Mouse (Mus musculus) forebrain, embryonic 16.5 days (tissue): ENCODE measurements around the gene Hmgcl. TPM values are rescaled to one million over a fixed set of nuclear protein-coding genes. Genes with fewer than 3 reads are reported as not detected.

ENCODE experiments used
- ATAC-seq: fragments of 200-750 bp; cut with Nextera tagmentation; 2 replicates; pipeline ENCODE4 v1.8.0; 2017; ENCODE audit warnings: mild to moderate bottlenecking, moderate library complexity
- H3K27ac ChIP-seq: fragments of 300-500 bp; sonication (generic); 2 replicates; pipeline ENCODE4 v1.5.1; 2014; ENCODE audit warnings: low read length, control low read depth
- H3K27me3 ChIP-seq: fragments of 300-500 bp; sonication (generic); replicated peaks from 2 replicates; pipeline ENCODE4 v1.6.1; 2014; ENCODE audit warnings: low read length; ENCODE audit not compliant: control insufficient read depth, insufficient read depth
- H3K36me3 ChIP-seq: fragments of 300-500 bp; sonication (generic); 2 replicates; pipeline ENCODE4 v1.6.1; 2014; ENCODE audit not compliant: control insufficient read depth, insufficient read depth
- H3K4me1 ChIP-seq: fragments of 300-500 bp; sonication (generic); replicated peaks from 2 replicates; pipeline ENCODE4 v1.6.1; 2014; ENCODE audit warnings: low read length; ENCODE audit not compliant: control insufficient read depth, insufficient read depth
- H3K4me2 ChIP-seq: fragments of 300-500 bp; sonication (generic); 2 replicates; pipeline ENCODE4 v1.6.1; 2014; ENCODE audit warnings: mild to moderate bottlenecking, low read length, control low read depth
- H3K4me3 ChIP-seq: fragments of 300-500 bp; sonication (generic); replicated peaks from 2 replicates; pipeline ENCODE4 v1.5.1; 2014; ENCODE audit warnings: mild to moderate bottlenecking, low read length, control low read depth
- H3K9ac ChIP-seq: fragments of 300-500 bp; sonication (generic); replicated peaks from 2 replicates; pipeline ENCODE4 v1.6.1; 2014; ENCODE audit warnings: low read depth, low read length, control low read depth
- H3K9me3 ChIP-seq: fragments of 300-500 bp; sonication (generic); 2 replicates; pipeline ENCODE4 v1.6.1; 2016; ENCODE audit warnings: low read length; ENCODE audit not compliant: control insufficient read depth
- WGBS: fragments of 180-500 bp; shearing (Covaris S2); extraction: QIAGEN DNeasy Blood & Tissue Kit; methylation state at CpG from one replicate; pipeline ENCODE4 v1.1.7; 2014; 5-methylcytosine and 5-hydroxymethylcytosine counted together
- polyA plus RNA-seq: library from polyadenylated mRNA; unstranded; fragments of >200 nt; fragmentation: Nextera tagmentation; extraction: Ambion mirVana; gene quantifications from 2 replicates; pipeline ENCODE4 v1.2.1, GENCODE M21; 2015

Hmgcl gene
- polyA plus RNA-seq, 1 experiment from 2014 or later, result 67.9 TPM

DNA sequence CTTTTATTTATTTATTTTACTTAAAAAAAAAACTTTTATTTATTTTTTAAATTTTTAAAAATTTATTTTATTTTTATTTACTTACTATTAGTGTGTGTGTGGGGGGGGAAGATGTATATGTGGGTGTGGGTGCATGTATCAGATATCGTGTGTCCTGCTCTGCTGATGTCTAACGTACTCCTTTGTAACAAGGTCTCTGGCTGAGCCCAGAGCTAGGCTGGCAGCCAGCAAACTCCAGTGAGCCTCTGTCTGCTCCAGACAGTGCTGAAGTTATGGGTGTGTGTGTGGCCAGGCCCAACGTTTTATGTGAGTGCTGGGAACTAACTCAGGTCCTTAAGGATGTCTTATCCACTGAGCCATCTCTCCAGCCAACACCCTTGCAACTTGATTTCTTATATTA, 34.1 kb upstream of the Hmgcl start:
- ATAC-seq, result no peak
- Histone ChIP-seq H3K27me3 (no peaks in the 10 kb centered on the region), H3K27ac (no peak overlapping the region), H3K9ac (no peak overlapping the region), H3K4me3 (no peak overlapping the region), H3K4me2 (no peak overlapping the region), H3K4me1 (peaks cover 4% of the 10 kb centered on the region; the same call in 1 of the 2 replicates), H3K9me3 (no peaks in the 10 kb centered on the region), H3K36me3 (no peaks in the 10 kb centered on the region)
- 41% methylated on average over 3 of the region's 3 CpGs for WGBS

DNA sequence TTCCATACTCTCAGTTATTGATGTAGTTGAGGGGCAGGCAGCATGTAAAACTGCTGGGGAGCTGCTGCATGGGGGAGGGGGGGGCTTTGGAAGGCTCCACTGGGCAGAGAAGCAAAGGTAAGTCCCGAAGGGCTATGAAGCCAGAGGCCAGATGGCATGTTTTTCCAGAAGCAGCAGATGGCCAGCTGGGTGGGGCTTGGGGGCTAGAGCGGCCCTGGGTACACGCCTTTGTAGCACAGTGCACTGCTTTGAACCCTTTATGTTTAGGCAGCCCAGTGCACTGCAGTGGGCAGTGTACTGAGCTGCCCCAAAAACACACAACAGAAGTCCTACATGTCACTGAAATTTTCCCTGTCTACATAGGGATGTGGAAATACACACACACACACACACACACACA, 33.4 kb upstream of the Hmgcl start:
- H3K4me1 ChIP-seq, result peaks cover 4% of the 10 kb centered on the region; the same call in 1 of the 2 replicates
- H3K27ac ChIP-seq, result no peak overlapping the region
- no peak overlapping the region for H3K9ac ChIP-seq
- no peaks in the 10 kb centered on the region for H3K36me3 ChIP-seq
- WGBS, result 44% methylated on average over 3 of the region's 3 CpGs
- no peaks in the 10 kb centered on the region for H3K9me3 ChIP-seq
- no peak overlapping the region for H3K4me2 ChIP-seq
- H3K27me3 ChIP-seq, result no peaks in the 10 kb centered on the region
- H3K4me3 ChIP-seq, result no peak overlapping the region
- ATAC-seq, result peak; percentile 57; the same call in 1 of the 2 replicates

- Histone ChIP-seq H3K36me3 (no peaks in the 10 kb centered on the region), H3K4me2 (no peak overlapping the region), H3K9ac (no peak overlapping the region), H3K9me3 (no peaks in the 10 kb centered on the region), H3K4me1 (peaks cover 4% of the 10 kb centered on the region; the same call in 1 of the 2 replicates), H3K4me3 (no peak overlapping the region), H3K27ac (no peak overlapping the region), H3K27me3 (no peaks in the 10 kb centered on the region)
- 85% methylated on average over 4 of the region's 4 CpGs for whole genome bisulfite sequencing
- ATAC-seq, result no peak
Observed at GRCm38 (mm10) chr4:135913433-135913832, 32.8 kb upstream of the Hmgcl start.

GRCm38 (mm10) chr4:135918635-135919279, 27.5 kb upstream of the Hmgcl start:
- Histone ChIP-seq H3K36me3 (no peaks in the 10 kb centered on the region; the same call in 1 of the 2 replicates), H3K4me2 (no peak overlapping the region), H3K9me3 (no peaks in the 10 kb centered on the region), H3K4me3 (no peak overlapping the region), H3K9ac (no peak overlapping the region), H3K4me1 (peaks cover 8% of the 10 kb centered on the region), H3K27me3 (no peaks in the 10 kb centered on the region), H3K27ac (no peak overlapping the region)
- 92% methylated on average over 13 of the region's 13 CpGs for WGBS
- no peak for ATAC-seq

GRCm38 (mm10) chr4:135919280-135919639, 27.0 kb upstream of the Hmgcl start:
- ATAC-seq, result no peak
- Histone ChIP-seq H3K27ac (no peak overlapping the region), H3K9ac (no peak overlapping the region), H3K4me3 (no peak overlapping the region), H3K27me3 (no peaks in the 10 kb centered on the region), H3K4me2 (no peak overlapping the region), H3K9me3 (no peaks in the 10 kb centered on the region), H3K4me1 (peaks cover 8% of the 10 kb centered on the region), H3K36me3 (no peaks in the 10 kb centered on the region; the same call in 1 of the 2 replicates)
- 94% methylated on average over 3 of the region's 3 CpGs for WGBS

DNA sequence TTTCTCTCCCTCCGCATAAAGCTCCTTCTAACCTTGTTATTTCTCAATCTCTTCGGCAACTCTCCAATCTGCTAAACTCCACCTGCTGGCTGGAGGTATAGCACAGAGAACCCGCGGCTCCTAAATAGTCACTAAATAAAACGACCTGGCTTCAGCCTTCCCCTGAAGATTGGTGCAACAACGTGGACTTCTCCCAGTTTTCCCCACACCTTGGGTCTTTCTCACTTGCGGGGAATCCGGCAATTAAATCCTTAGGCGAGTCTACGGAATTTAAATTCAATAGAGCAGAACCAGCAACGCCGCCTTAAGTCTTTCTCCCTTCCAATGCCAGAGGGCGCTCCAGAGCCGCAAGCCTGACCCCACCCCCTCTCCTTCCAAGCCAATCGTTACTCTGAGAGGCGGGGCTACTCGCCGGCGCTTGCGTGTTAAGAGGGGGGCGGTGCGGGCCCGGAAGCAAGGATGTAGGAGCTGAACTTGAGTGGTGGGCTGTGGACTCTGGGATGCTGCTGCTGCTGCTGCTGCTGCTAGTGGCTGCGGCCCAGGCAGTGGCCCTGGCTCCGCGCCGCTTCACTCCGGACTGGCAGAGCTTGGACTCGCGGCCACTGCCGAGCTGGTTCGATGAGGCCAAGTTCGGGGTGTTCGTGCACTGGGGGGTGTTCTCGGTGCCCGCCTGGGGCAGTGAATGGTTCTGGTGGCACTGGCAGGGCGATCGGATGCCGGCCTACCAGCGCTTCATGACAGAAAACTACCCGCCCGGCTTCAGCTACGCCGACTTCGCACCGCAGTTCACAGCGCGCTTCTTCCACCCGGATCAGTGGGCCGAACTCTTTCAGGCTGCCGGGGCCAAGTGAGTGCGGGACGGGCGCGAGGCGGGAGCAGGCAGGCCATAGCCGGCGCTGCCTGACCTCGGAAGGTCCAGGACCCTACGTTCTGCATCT, 25.7 kb upstream of the Hmgcl start, which contains the start of gene Fuca1:
TSS of gene Fuca1 (plus strand) at position 432 of the 938 bp plus-strand sequence.
- ATAC-seq, result peak; percentile 98
- Histone ChIP-seq H3K27ac (peak within 1 kb of the TSS; percentile 80), H3K4me3 (peak within 1 kb of the TSS; percentile 76), H3K4me2 (peak within 1 kb of the TSS; percentile 89), H3K36me3 (no peaks in the 10 kb centered on the region; the same call in 1 of the 2 replicates), H3K4me1 (peaks cover 11% of the 10 kb centered on the region), H3K27me3 (no peaks in the 10 kb centered on the region), H3K9me3 (no peaks in the 10 kb centered on the region), H3K9ac (peak within 1 kb of the TSS; percentile 73)
- WGBS, result 2% methylated on average over 60 of the region's 60 CpGs

DNA sequence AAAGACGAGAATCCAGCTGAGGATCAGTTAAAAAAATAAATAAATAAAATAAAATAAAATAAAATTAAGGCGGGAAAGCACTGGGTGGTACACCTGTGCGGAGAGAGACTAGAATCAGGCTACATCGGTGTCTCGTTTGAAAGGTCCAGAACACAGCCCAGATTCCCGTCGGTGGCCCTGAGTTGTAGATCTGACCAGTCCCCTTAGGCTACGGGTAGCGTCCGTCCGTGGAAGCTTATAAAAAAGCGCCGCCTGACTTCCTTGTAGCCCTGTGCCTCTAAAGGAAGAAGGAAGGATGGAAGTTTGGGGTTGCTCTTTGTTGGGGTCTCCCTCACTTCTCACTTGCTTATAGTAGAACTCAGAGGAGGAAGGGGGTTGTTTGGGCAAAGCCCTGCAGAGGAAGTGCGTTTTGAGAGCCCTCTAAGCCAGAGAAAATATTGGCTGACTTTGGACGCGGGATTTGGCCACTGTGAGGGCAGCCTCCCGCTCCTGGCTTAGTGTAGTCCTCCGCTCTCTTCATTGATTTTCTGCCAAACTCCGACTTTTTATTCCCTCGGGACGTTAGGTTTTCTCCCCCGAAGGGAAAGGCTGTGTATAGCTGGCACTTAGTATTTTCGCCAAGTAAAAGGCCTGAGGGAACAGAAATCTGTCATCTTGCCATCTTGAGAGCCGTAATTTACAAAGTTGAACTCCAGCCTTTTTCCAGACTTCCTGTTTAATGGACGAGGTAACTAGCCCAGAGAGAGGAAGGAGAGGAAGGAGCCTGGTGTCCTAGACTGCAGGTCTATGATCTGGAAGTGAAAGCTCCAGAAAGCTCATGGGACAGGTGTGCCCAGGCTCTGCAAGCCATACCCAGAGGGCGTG, 24.8 kb upstream of the Hmgcl start:
- Histone ChIP-seq H3K4me2 (peak overlapping the region; percentile 89), H3K27ac (no peak overlapping the region), H3K9ac (peak overlapping the region; percentile 73), H3K4me3 (peak overlapping the region; percentile 76), H3K36me3 (no peaks in the 10 kb centered on the region; the same call in 1 of the 2 replicates), H3K27me3 (no peaks in the 10 kb centered on the region), H3K9me3 (no peaks in the 10 kb centered on the region), H3K4me1 (peaks cover 11% of the 10 kb centered on the region)
- ATAC-seq, result no peak
- 7% methylated on average over 26 of the region's 26 CpGs for WGBS

DNA sequence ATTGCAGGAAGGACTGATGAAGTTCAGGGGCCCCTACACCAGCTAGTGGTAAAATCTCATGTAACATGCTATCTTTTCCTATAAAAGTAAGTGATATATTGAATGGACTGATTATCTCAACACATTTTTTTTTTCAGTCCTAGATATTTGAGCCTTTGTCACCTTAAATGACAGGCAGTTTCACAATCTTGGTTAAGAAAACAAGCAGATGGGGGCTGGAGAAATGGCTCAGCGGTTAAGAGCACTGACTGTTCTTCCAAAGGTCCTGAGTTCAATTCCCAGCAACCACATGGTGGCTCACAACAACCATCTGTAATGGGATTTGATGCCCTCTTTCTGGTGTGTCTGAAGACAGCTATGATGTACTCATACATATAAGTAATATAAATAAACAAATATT, 24.1 kb upstream of the Hmgcl start:
- Histone ChIP-seq H3K4me1 (peaks cover 11% of the 10 kb centered on the region), H3K27ac (no peak overlapping the region), H3K4me3 (no peak overlapping the region), H3K4me2 (peak overlapping the region; percentile 89), H3K9ac (no peak overlapping the region), H3K27me3 (no peaks in the 10 kb centered on the region), H3K9me3 (no peaks in the 10 kb centered on the region), H3K36me3 (no peaks in the 10 kb centered on the region; the same call in 1 of the 2 replicates)
- WGBS, result 94% methylated on average over 1 of the region's 1 CpGs
- ATAC-seq, result no peak
